Mouse (Mus musculus) spleen, adult 2 months (tissue): Measurements from ENCODE around the gene Fbf1.

Source experiments
- CTCF ChIP-seq: fragments of 200-500 bp; IDR thresholded peaks from 2 replicates; pipeline ENCODE4 v1.5.1; 2011; ENCODE audit warnings: mild to moderate bottlenecking, inconsistent platforms; ENCODE audit not compliant: insufficient read depth, insufficient read length, insufficient replicate concordance; ENCODE audit errors: extremely low read depth
- POLR2A ChIP-seq: fragments of 200-500 bp; IDR thresholded peaks from 2 replicates; pipeline ENCODE4 v1.6.1; 2011; ENCODE audit warnings: low read depth, low read length, inconsistent platforms

GRCm38 (mm10) chr11:116138096-116138467 lies 29.9 kb downstream of the Fbf1 start:
- TF ChIP-seq POLR2A, result no peak
- TF ChIP-seq CTCF, result no peak
